ENCODE assay signal across 9 mouse cellular contexts in the genomic region with DNA sequence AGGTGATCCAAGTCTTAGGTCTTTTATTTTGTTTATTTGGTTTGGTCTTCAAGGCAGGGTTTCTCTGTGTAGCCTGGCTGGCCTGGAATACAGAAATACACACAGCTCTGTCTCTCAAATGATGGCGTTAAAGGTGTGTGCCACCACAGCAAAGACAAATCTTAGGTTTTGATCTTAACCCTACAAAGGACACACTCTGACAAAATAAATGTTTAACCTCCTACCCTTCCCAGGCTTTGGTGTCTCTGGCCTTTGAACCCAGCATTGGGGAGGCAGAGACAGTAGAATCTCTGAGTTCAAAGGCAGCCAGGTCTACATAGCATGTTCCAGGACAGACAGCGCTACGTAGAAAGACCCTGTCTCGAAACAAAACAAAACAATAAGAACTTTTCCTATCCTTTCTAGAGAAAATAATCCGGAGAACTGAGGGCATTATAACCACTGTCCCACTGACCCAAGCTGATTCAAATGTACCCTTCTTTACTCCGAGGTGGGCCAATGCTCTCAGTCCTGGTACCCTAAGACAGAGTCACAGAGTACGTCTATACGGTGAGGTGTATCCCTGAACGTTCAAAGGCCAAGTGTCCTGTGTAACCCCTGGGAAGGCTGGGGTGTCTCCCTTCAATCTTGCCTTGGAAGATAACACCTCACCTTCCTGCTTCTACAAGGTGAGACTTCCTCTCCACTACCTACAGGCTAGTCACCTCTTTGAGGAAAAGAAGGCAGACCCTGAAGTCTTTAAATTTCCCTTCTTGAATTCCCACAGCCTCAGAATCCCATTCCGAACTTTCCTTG. TPM values are rescaled to one million over a fixed set of nuclear protein-coding genes. Genes with fewer than 3 reads are reported as not detected.
A peak's percentile ranks its signal among the peaks of the same experiment; 100 is the strongest.
DNase-seq lines count a peak whose midpoint lies in the region; ATAC-seq and TF ChIP-seq lines count a peak whose summit lies in the region.
"Had no signal": no experiment of that assay in that cellular context is flagged by ENCODE, and none has a peak within 500 bp of the region (broad histone marks: within the 10 kb centered on the region; RNA-seq: fewer than 3 reads in every experiment).

No protein-coding gene starts in this region.

- intact Hi-C loops in left cerebral cortex, postnatal 10 days (cut with DNase I): no loop called here

- TF ChIP-seq CTCF in lung, embryonic 14.5 days (IDR thresholded peaks at IDR 0.05; ENCODE audit: low read depth): no peak
- TF ChIP-seq CTCF in olfactory bulb, adult 2 months (IDR thresholded peaks at IDR 0.05; ENCODE audit: insufficient read depth, low read depth, low read length): no peak

- no peaks in the 10 kb centered on the region for H3K27me3 ChIP-seq in lung, embryonic 14.5 days (ENCODE audit: insufficient read depth, low read length)
- H3K27me3 ChIP-seq in forebrain, embryonic 11.5 days (ENCODE audit: control insufficient read depth, insufficient read depth, low read length): no peaks in the 10 kb centered on the region; the same call in 1 of the 2 replicates
- no peaks in the 10 kb centered on the region for H3K27me3 ChIP-seq in limb, embryonic 11.5 days (ENCODE audit: control insufficient read depth, insufficient read depth, low read length)

- H3K27ac ChIP-seq in lung, embryonic 14.5 days (ENCODE audit: low read depth): peak overlapping the region; percentile 36; the same call in 1 of the 2 replicates
- H3K27ac ChIP-seq in forebrain, embryonic 11.5 days (ENCODE audit: low read depth, low read length): no peak overlapping the region
- H3K27ac ChIP-seq in limb, embryonic 11.5 days (replicated peaks; ENCODE audit: low read depth, low read length): no peak overlapping the region
- H3K27ac ChIP-seq in olfactory bulb, adult 2 months (ENCODE audit: insufficient read depth, low read depth, low read length): no peak overlapping the region; the same call in 1 of the 2 replicates

- peaks cover 34% of the 10 kb centered on the region for H3K4me1 ChIP-seq in lung, embryonic 14.5 days (ENCODE audit: insufficient read depth)
- 0 out of 2 replicates have a peak, but pooled peaks cover 2% of the 10 kb centered on the region for H3K4me1 ChIP-seq in forebrain, embryonic 11.5 days (replicated peaks; ENCODE audit: control insufficient read depth, insufficient read depth, low read length)
- H3K4me1 ChIP-seq in limb, embryonic 11.5 days (ENCODE audit: control insufficient read depth, insufficient read depth, low read length): no peaks in the 10 kb centered on the region
- peaks cover 38% of the 10 kb centered on the region for H3K4me1 ChIP-seq in olfactory bulb, adult 2 months (ENCODE audit: control insufficient read depth, insufficient read depth, low read length)

- no peak for TF ChIP-seq POLR2A in olfactory bulb, adult 2 months (IDR thresholded peaks at IDR 0.05; ENCODE audit: insufficient read depth, low read depth, low read length)

- no peaks in the 10 kb centered on the region for H3K36me3 ChIP-seq in lung, embryonic 14.5 days (ENCODE audit: insufficient read depth)
- no peaks in the 10 kb centered on the region for H3K36me3 ChIP-seq in forebrain, embryonic 11.5 days (ENCODE audit: control insufficient read depth, insufficient read depth, low read length)
- no peaks in the 10 kb centered on the region for H3K36me3 ChIP-seq in limb, embryonic 11.5 days (ENCODE audit: control insufficient read depth, insufficient read depth, low read length)

- H3K4me2 ChIP-seq in lung, embryonic 14.5 days: peak overlapping the region; percentile 92
- H3K4me2 ChIP-seq in forebrain, embryonic 11.5 days (ENCODE audit: low read depth, low read length, severe bottlenecking): peak overlapping the region; percentile 97
- H3K4me2 ChIP-seq in limb, embryonic 11.5 days (ENCODE audit: low read depth, severe bottlenecking): peak overlapping the region; percentile 96

- WGBS in lung, embryonic 14.5 days: 80% methylated on average over 10 of the region's 10 CpGs
- 88% methylated on average over 10 of the region's 10 CpGs for WGBS in forebrain, embryonic 11.5 days
- 87% methylated on average over 10 of the region's 10 CpGs for WGBS in limb, embryonic 11.5 days
- 81% methylated on average over 10 of the region's 10 CpGs for WGBS in olfactory bulb, adult 2 months

- no peak for DNase-seq in lung, embryonic 14.5 days
- DNase-seq in lung, postnatal 36 days: no peak
- no peak for DNase-seq in forebrain, embryonic 11.5 days (ENCODE audit: low spot score)
- DNase-seq in limb, embryonic 11.5 days (ENCODE audit: low spot score): no peak
- no peak for DNase-seq in left cerebral cortex, postnatal 10 days (ENCODE audit: extremely low spot score in 1 of 2, low spot score in 2 of 2)
- no peak for DNase-seq in left cerebral cortex, adult 8-10 months (ENCODE audit: low spot score in 2 of 2)

- peak overlapping the region; percentile 76 for H3K4me3 ChIP-seq in lung, embryonic 14.5 days (ENCODE audit: low read depth, low read length)
- H3K4me3 ChIP-seq in forebrain, embryonic 11.5 days (ENCODE audit: low read depth, low read length): peak overlapping the region; percentile 65
- peak overlapping the region; percentile 74 for H3K4me3 ChIP-seq in limb, embryonic 11.5 days (ENCODE audit: low read depth, low read length)
- H3K4me3 ChIP-seq in olfactory bulb, adult 2 months (ENCODE audit: insufficient read depth, low read depth, low read length): peak overlapping the region; percentile 73

- no peaks in the 10 kb centered on the region for H3K9me3 ChIP-seq in lung, embryonic 14.5 days (ENCODE audit: low read depth, low read length)
- no peaks in the 10 kb centered on the region for H3K9me3 ChIP-seq in forebrain, embryonic 11.5 days (ENCODE audit: control insufficient read depth, low read length)
- no peaks in the 10 kb centered on the region for H3K9me3 ChIP-seq in limb, embryonic 11.5 days (ENCODE audit: control insufficient read depth, low read length)

- no peak for ATAC-seq in lung, embryonic 14.5 days (ENCODE audit: insufficient read depth)
- ATAC-seq in forebrain, embryonic 11.5 days (replicated peaks; ENCODE audit: low FRiP score): no peak
- ATAC-seq in limb, embryonic 11.5 days (ENCODE audit: insufficient number of reproducible peaks, low FRiP score, low TSS enrichment, low read depth): no peak
- ATAC-seq in cerebellum, adult (ENCODE audit: insufficient number of reproducible peaks, low FRiP score, low TSS enrichment): no peak

- peak overlapping the region; percentile 77 for H3K9ac ChIP-seq in lung, embryonic 14.5 days
- H3K9ac ChIP-seq in forebrain, embryonic 11.5 days (ENCODE audit: low read length): peak overlapping the region; percentile 74; the same call in 1 of the 2 replicates
- H3K9ac ChIP-seq in limb, embryonic 11.5 days (ENCODE audit: low read length): peak overlapping the region; percentile 76; the same call in 1 of the 2 replicates

RNA-seq across cellular contexts. Expression of a gene that starts 1.2 kb away (rescaled TPM):
- polyA plus RNA-seq in lung, embryonic 14.5 days (2014; fragmentation: Nextera tagmentation; extraction: Ambion mirVana): 10.1 and 10.6 TPM in 2 replicates
- 4.5 and 5.1 TPM in 2 replicates for polyA plus RNA-seq in forebrain, embryonic 11.5 days (2014; fragmentation: Nextera tagmentation; extraction: Ambion mirVana)
- 3.1 and 3.4 TPM in 2 replicates for polyA plus RNA-seq in limb, embryonic 11.5 days (2014; fragmentation: Nextera tagmentation; extraction: Ambion mirVana)
- polyA plus RNA-seq in olfactory bulb, adult 2 months (2012; ENCODE audit: insufficient read depth, insufficient read length, low replicate concordance, missing spikeins): not detected in 2 replicates
- total RNA-seq in left cerebral cortex, postnatal 10 days (2021): 10 to 100 TPM; 56.9 to 57.5 TPM
- total RNA-seq in left cerebral cortex, adult 8-10 months (2022): 10 to 100 TPM; 76.8 to 87.2 (median 83.1) TPM

RNA-seq across cellular contexts. Expression of a gene that starts 40.0 kb away (rescaled TPM):
- polyA plus RNA-seq in lung, embryonic 14.5 days (2014; fragmentation: Nextera tagmentation; extraction: Ambion mirVana): 5.9 and 8.3 TPM in 2 replicates
- polyA plus RNA-seq in forebrain, embryonic 11.5 days (2014; fragmentation: Nextera tagmentation; extraction: Ambion mirVana): 12.5 and 13.8 TPM in 2 replicates
- polyA plus RNA-seq in limb, embryonic 11.5 days (2014; fragmentation: Nextera tagmentation; extraction: Ambion mirVana): 4.8 and 6.7 TPM in 2 replicates
- polyA plus RNA-seq in olfactory bulb, adult 2 months (2012; ENCODE audit: insufficient read depth, insufficient read length, low replicate concordance, missing spikeins): not detected in 2 replicates
- 100 to 1,000 TPM; 136 to 141 TPM for total RNA-seq in left cerebral cortex, postnatal 10 days (2021)
- total RNA-seq in left cerebral cortex, adult 8-10 months (2022): 100 to 1,000 TPM; 177 to 201 (median 188) TPM

RNA-seq across cellular contexts. Expression of a gene that starts 50.4 kb away (rescaled TPM):
- polyA plus RNA-seq in lung, embryonic 14.5 days (2014; fragmentation: Nextera tagmentation; extraction: Ambion mirVana): 0.19 and 0.37 TPM in 2 replicates
- polyA plus RNA-seq in forebrain, embryonic 11.5 days (2014; fragmentation: Nextera tagmentation; extraction: Ambion mirVana): not detected in 2 replicates
- not detected in 2 replicates for polyA plus RNA-seq in limb, embryonic 11.5 days (2014; fragmentation: Nextera tagmentation; extraction: Ambion mirVana)
- polyA plus RNA-seq in olfactory bulb, adult 2 months (2012; ENCODE audit: insufficient read depth, insufficient read length, low replicate concordance, missing spikeins): not detected in 2 replicates
- not detected for total RNA-seq in left cerebral cortex, postnatal 10 days (2021)
- total RNA-seq in left cerebral cortex, adult 8-10 months (2022): not detected
- total RNA-seq: heart, postnatal 10 days had no signal

RNA-seq across cellular contexts. Expression of a gene that starts 58.5 kb away (rescaled TPM):
- 67.3 and 68.3 TPM in 2 replicates for polyA plus RNA-seq in lung, embryonic 14.5 days (2014; fragmentation: Nextera tagmentation; extraction: Ambion mirVana)
- 49.8 and 52.7 TPM in 2 replicates for polyA plus RNA-seq in forebrain, embryonic 11.5 days (2014; fragmentation: Nextera tagmentation; extraction: Ambion mirVana)
- polyA plus RNA-seq in limb, embryonic 11.5 days (2014; fragmentation: Nextera tagmentation; extraction: Ambion mirVana): 60.4 and 61.8 TPM in 2 replicates
- not detected in 2 replicates for polyA plus RNA-seq in olfactory bulb, adult 2 months (2012; ENCODE audit: insufficient read depth, insufficient read length, low replicate concordance, missing spikeins)
- 10 to 100 TPM; 45.7 to 47.7 TPM for total RNA-seq in left cerebral cortex, postnatal 10 days (2021)
- total RNA-seq in left cerebral cortex, adult 8-10 months (2022): 10 to 100 TPM; 53.0 to 58.7 (median 54.3) TPM
